17 mouse cellular contexts compared by ENCODE assay signal in the genomic region with DNA sequence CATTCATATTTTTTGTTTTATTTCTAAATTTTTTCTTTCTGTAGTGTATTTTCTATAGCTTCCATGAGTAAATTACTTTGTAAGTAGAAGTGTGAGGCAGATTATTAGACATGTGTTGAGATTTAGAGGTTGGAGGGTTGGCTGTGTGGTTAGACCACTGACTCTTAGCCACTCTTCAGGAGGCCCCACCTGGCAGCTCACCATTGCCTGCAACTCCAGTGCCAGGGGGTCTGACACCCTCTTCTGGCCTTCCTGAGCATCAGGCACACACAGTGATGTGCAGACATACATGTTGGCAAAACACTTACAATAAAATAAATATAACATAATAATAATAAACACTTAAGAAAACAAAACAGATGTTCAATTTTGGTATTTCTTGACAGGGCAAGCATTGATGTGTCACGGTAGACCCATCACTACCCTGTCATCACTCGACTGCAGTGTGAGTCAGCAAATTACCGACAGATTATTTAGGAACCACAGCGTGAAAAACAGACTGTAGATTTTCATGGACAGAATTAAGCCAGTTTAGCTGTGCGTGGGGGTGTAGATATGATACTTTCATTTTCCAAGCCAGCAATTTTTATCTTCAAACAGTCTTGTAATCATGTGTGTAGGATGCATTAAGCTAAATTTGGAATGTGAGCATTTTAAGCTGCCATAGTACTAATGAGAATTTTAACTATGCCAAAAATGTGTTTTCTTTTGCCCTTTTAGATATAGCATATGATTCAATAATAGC.
DNase-seq lines count a peak whose midpoint lies in the region; ATAC-seq and TF ChIP-seq lines count a peak whose summit lies in the region.
"Had no signal": no experiment of that assay in that cellular context is flagged by ENCODE, and none has a peak within 500 bp of the region (broad histone marks: within the 10 kb centered on the region; RNA-seq: fewer than 3 reads in every experiment).

No protein-coding gene starts in this region.

- no peak overlapping the region for H3K4me2 ChIP-seq in liver, postnatal 0 days (ENCODE audit: low read depth, low read length)
- no peak overlapping the region for H3K4me2 ChIP-seq in midbrain, embryonic 13.5 days (replicated peaks)
- H3K4me2 ChIP-seq: kidney, embryonic 15.5 days; limb, embryonic 13.5 days had no signal

- no peak for TF ChIP-seq EP300 in liver, postnatal 0 days (IDR thresholded peaks at IDR 0.05; ENCODE audit: low read depth)

- peak; percentile 76 for ATAC-seq in liver, postnatal 0 days
- no peak for ATAC-seq in midbrain, embryonic 13.5 days
- ATAC-seq: CD4-positive, CD25-positive, alpha-beta regulatory T cell, adult 4 months; forebrain, embryonic 14.5 days; inflammation-experienced regulatory T-cells, adult 6 months had no signal

- DNase-seq in layer of hippocampus, adult 9-11 months = peak; percentile 16
- DNase-seq in layer of hippocampus, postnatal 14 days (ENCODE audit: low spot score in 2 of 2) = no peak
- DNase-seq in c-Kit-positive CD71-positive TER-119-negative erythroid progenitor cells, embryonic 14.5 days (ENCODE audit: low read depth) = peak; percentile 21
- DNase-seq in liver, postnatal 0 days = no peak
- DNase-seq in cerebellum, adult 8-10 months = no peak
- no peak for DNase-seq in cerebellum, adult 11 months
- DNase-seq: gastrocnemius, postnatal 10 days; layer of hippocampus, postnatal 36 days; lung, postnatal 14 days had no signal

- no peaks in the 10 kb centered on the region for H3K27me3 ChIP-seq in C2C12 (ENCODE audit: control insufficient read depth, insufficient read depth, insufficient read length)
- H3K27me3 ChIP-seq in liver, postnatal 0 days (ENCODE audit: insufficient read depth, low read length) = no peaks in the 10 kb centered on the region
- H3K27me3 ChIP-seq in midbrain, embryonic 13.5 days = no peaks in the 10 kb centered on the region
- H3K27me3 ChIP-seq: kidney, embryonic 15.5 days; limb, embryonic 13.5 days had no signal

- no peaks in the 10 kb centered on the region for H3K79me2 ChIP-seq in C2C12 (ENCODE audit: control insufficient read depth, insufficient read depth)

- no peaks in the 10 kb centered on the region for H3K4me1 ChIP-seq in liver, postnatal 0 days (ENCODE audit: insufficient read depth)
- H3K4me1 ChIP-seq in midbrain, embryonic 13.5 days (replicated peaks) = no peaks in the 10 kb centered on the region
- H3K4me1 ChIP-seq: heart, embryonic 10.5 days; kidney, embryonic 15.5 days; limb, embryonic 13.5 days had no signal

- 0 out of 2 replicates have a peak overlapping the region, but pooled peaks have one; percentile 35 for H3K27ac ChIP-seq in liver, postnatal 0 days (ENCODE audit: low read depth)
- H3K27ac ChIP-seq in midbrain, embryonic 13.5 days = no peak overlapping the region
- H3K27ac ChIP-seq: heart, embryonic 10.5 days; kidney, embryonic 15.5 days; limb, embryonic 13.5 days had no signal

- WGBS in liver, postnatal 0 days (ENCODE audit: insufficient replicate concordance) = 52% methylated on average over 5 of the region's 5 CpGs
- 93% methylated on average over 5 of the region's 5 CpGs for WGBS in midbrain, embryonic 13.5 days

- TF ChIP-seq CTCF in C2C12 (IDR thresholded peaks at IDR 0.05; ENCODE audit: control insufficient read depth, insufficient read depth, insufficient read length) = no peak
- no peak for TF ChIP-seq CTCF in liver, postnatal 0 days (IDR thresholded peaks at IDR 0.05; ENCODE audit: low read depth)

- no peak overlapping the region for H3ac ChIP-seq in C2C12 (ENCODE audit: control insufficient read depth, insufficient read length, low read depth)

- H3K36me3 ChIP-seq in C2C12 (ENCODE audit: control insufficient read depth, insufficient read depth) = no peaks in the 10 kb centered on the region
- H3K36me3 ChIP-seq in liver, postnatal 0 days (replicated peaks; ENCODE audit: insufficient read depth, low read length) = no peaks in the 10 kb centered on the region
- no peaks in the 10 kb centered on the region for H3K36me3 ChIP-seq in midbrain, embryonic 13.5 days
- H3K36me3 ChIP-seq: heart, embryonic 10.5 days; kidney, embryonic 15.5 days had no signal

- H3K9me3 ChIP-seq in liver, postnatal 0 days (ENCODE audit: low read length) = no peaks in the 10 kb centered on the region
- H3K9me3 ChIP-seq in midbrain, embryonic 13.5 days = no peaks in the 10 kb centered on the region
- H3K9me3 ChIP-seq: heart, embryonic 10.5 days; kidney, embryonic 15.5 days; limb, embryonic 13.5 days had no signal

- H3K4me3 ChIP-seq in C2C12 (ENCODE audit: insufficient read depth, poor library complexity, severe bottlenecking) = no peak overlapping the region
- no peak overlapping the region for H3K4me3 ChIP-seq in liver, postnatal 0 days (ENCODE audit: low read depth, low read length)
- no peak overlapping the region for H3K4me3 ChIP-seq in midbrain, embryonic 13.5 days (replicated peaks)
- H3K4me3 ChIP-seq: heart, embryonic 10.5 days; kidney, embryonic 15.5 days; limb, embryonic 13.5 days had no signal

- no peak overlapping the region for H3K9ac ChIP-seq in liver, postnatal 0 days (replicated peaks)
- no peak overlapping the region for H3K9ac ChIP-seq in midbrain, embryonic 13.5 days (replicated peaks)
- H3K9ac ChIP-seq: kidney, embryonic 15.5 days; limb, embryonic 13.5 days had no signal

- H3K79me3 ChIP-seq in C2C12 (ENCODE audit: low read depth) = no peaks in the 10 kb centered on the region

TF ChIP-seq in C2C12, 6 proteins besides CTCF, POLR2A, EP300 and RAD21:
- peak; percentile 85 for TF ChIP-seq FOSL1 (IDR thresholded peaks at IDR 0.05; ENCODE audit: insufficient read depth, low read length, poor library complexity, severe bottlenecking)
- no peak for TF ChIP-seq CEBPB (IDR thresholded peaks at IDR 0.05; ENCODE audit: low read depth)

Comparison
In these comparisons a context has a peak if more than half of its experiments do, and no peak if none do; other contexts are left out.
1. DNase-seq: peak in layer of hippocampus, adult 9-11 months (single experiment) and c-Kit-positive CD71-positive TER-119-negative erythroid progenitor cells, embryonic 14.5 days (single experiment); none in layer of hippocampus, postnatal 14 days (0 of 2), liver, postnatal 0 days (single experiment), cerebellum, adult 8-10 months (single experiment) and cerebellum, adult 11 months (single experiment).